Mouse (Mus musculus): ENCODE measurements around the gene Msln. TPM values are rescaled to one million over a fixed set of nuclear protein-coding genes. Genes with fewer than 3 reads are reported as not detected.

Gene Msln
- polyA plus RNA-seq (2012): not detected in 2 replicates

GRCm38 (mm10) chr17:25754241-25754640 lies at the start of gene Msln:
Gene Msln, minus strand, starts transcription at chr17:25754378.

GRCm38 (mm10) chr17:25796951-25797369 lies 42.8 kb upstream of the Msln start, which contains the start of gene Metrn:
Gene Metrn, minus strand, starts transcription at chr17:25797136.

DNA sequence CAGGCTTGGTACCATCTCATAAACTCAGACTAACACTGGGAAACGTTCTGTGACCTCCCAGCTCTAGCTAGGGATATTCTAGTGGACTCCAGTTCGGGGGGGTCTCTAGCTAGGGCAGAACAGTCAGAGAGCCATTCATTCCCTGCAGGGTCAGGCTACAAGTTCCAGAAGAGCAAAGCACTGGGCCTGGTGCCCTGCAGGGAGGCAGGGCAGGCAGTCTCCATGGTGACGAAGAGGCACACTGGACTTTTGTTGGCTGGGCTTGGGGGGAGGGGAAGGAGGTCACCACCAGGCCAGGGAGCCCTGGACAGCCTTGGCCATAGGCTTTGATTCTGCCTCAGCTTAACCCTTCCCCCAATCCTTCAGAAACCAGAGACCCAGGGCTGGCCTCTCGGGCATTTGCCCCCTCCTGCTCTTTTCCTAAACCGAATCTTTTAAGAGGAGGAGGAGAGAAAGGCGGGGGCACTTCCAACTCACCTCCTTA lies 41.5 kb upstream of the Msln start, which contains the start of gene AC134908.4:
Gene AC134908.4 (minus strand): TSS at position 51 of the 484 bp plus-strand sequence.

GRCm38 (mm10) chr17:25792615-25793014 lies 38.4 kb upstream of the Msln start, which contains the start of gene Fam173a:
Gene Fam173a, minus strand, starts transcription at chr17:25792901.

DNA sequence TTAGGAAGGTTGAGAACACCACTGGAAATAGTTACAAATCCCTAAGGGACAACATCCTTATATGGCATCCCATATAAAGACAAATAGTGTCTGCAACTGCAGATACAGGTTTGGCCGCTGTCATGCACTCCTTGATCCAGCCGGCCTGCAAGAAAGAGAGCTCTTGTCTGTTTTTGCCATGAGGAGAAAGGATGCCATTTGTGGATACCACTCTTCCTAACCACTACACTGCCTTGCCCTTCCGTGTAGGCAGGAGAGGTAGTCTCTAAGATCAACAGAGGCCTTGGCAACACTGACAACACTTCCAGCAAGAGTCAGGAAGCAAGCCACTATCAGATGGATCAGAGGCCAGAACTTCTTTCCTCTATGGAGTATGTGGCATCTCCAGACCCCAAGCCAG lies 32.1 kb upstream of the Msln start, which contains the start of gene Ccdc78:
Gene Ccdc78 (plus strand): TSS at position 301 of the 400 bp plus-strand sequence.

GRCm38 (mm10) chr17:25785281-25785745 lies 31.1 kb upstream of the Msln start, which contains the start of gene Haghl:
Gene Haghl, minus strand, starts transcription at chr17:25785673.

DNA sequence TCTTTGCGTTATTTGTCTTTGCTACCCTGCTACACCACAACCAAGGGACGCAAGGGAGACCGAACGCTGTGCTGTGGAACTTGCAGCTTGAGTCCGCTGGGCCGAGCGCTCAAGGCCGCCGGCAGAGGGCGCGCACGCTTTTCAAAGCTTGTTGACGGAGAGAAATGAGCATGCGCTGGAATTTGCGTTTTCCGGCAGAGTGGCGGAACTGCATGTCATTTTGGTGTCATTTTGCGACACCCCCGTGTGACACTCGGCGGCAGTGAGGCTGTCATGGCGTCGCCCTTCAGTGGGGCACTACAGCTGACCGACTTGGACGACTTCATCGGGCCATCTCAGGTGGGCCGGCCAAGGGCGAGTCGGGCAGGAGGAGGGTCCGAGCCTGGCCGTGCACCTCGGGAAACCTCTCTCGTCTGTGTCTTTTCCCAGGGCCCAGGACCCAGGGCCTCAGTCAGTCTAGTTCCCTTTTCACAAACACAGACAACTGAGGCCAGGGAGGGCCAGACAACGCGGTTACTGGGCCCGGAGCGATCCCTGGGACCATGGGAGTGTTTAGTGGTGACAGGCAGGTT lies 19.5 kb upstream of the Msln start, which contains the start of gene Narfl:
Gene Narfl (plus strand): TSS at position 228 of the 572 bp plus-strand sequence.

GRCm38 (mm10) chr17:25735745-25736144 lies 18.4 kb downstream of the Msln start, which contains the start of gene Mslnl:
Gene Mslnl, plus strand, starts transcription at chr17:25736042.

DNA sequence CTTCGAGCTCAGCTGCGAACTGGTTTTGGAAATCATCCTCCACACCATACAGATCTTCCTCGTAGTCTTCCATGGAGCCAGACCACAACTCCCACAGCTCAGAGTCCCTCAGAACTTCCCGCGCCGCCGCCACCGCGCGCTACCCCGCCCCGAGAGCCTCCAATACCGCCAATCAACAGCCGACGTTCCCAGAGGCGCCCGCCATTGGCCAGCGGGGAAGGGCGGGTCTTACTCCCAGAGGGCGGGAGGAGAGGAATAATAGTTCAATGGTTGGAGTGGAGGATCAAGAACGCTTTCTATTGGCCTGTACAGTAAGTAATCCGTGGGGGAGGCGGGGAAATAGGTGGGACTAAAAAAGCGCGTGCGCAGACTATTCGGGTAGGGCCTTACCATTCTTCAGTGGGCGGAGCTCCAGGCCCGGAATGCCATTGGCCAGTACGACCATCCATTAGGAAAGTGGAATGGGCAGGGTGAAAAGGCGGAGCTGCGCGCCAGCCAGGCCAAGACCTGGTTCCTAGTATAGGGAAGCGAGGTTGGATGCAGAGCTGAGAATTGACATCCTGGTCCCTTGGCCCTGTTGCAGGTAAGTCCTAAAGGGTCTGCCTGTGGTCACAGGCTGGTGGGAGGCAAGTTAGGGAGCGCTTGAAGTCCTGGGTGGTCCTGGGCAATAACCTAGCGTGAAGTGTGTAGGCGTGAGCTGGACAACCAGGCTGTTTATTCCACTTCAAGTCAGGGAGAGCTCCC lies 26.7 kb downstream of the Msln start, which contains the start of the genes Chtf18 and Rpusd1:
Gene Chtf18 (minus strand): TSS at position 155 of the 744 bp plus-strand sequence.
Gene Rpusd1 (plus strand): TSS at position 406 of the 744 bp plus-strand sequence.

GRCm38 (mm10) chr17:25716711-25717637 lies 37.2 kb downstream of the Msln start, which contains the start of gene Gng13:
Gene Gng13, plus strand, starts transcription at chr17:25717171.

Other genes with a start within 250 kb of the Msln start
- 0.63 and 1.7 TPM in 2 replicates for gene Sox8, start 183.7 kb downstream of the Msln start, polyA plus RNA-seq (2012)
- 37.2 and 46.2 TPM in 2 replicates for gene Lmf1, start 175.3 kb downstream of the Msln start, polyA plus RNA-seq (2012)
- gene Gng13, start 37.2 kb downstream of the Msln start, polyA plus RNA-seq (2012): not detected in 2 replicates
- 62.0 and 75.4 TPM in 2 replicates for gene Chtf18, start 27.0 kb downstream of the Msln start, polyA plus RNA-seq (2012)
- 29.2 and 34.8 TPM in 2 replicates for gene Rpusd1, start 26.7 kb downstream of the Msln start, polyA plus RNA-seq (2012)
- gene Mslnl, start 18.3 kb downstream of the Msln start, polyA plus RNA-seq (2012): 0.04 TPM in 1 of 2 replicates, not detected in the other
- 19.6 and 19.7 TPM in 2 replicates for gene Narfl, start 19.4 kb upstream of the Msln start, polyA plus RNA-seq (2012)
- 28.8 and 33.6 TPM in 2 replicates for gene Haghl, start 31.3 kb upstream of the Msln start, polyA plus RNA-seq (2012)
- gene Ccdc78, start 32.2 kb upstream of the Msln start, polyA plus RNA-seq (2012): 0.11 TPM in 1 of 2 replicates, not detected in the other
- gene Fam173a, start 38.5 kb upstream of the Msln start, polyA plus RNA-seq (2012): 40.2 and 41.6 TPM in 2 replicates
- gene AC134908.4, start 41.3 kb upstream of the Msln start, polyA plus RNA-seq (2012): not detected in 2 replicates
- 132 and 135 TPM in 2 replicates for gene Metrn, start 42.8 kb upstream of the Msln start, polyA plus RNA-seq (2012)
- gene Fbxl16, start 54.7 kb upstream of the Msln start, polyA plus RNA-seq (2012): 0.12 and 0.13 TPM in 2 replicates
- gene Wdr24, start 69.2 kb upstream of the Msln start, polyA plus RNA-seq (2012): 8.2 and 8.6 TPM in 2 replicates
- 9.7 and 11.1 TPM in 2 replicates for gene Jmjd8, start 74.5 kb upstream of the Msln start, polyA plus RNA-seq (2012)
- gene Stub1, start 79.0 kb upstream of the Msln start, polyA plus RNA-seq (2012): 153 and 162 TPM in 2 replicates
- 2.0 and 2.5 TPM in 2 replicates for gene Rhbdl1, start 82.9 kb upstream of the Msln start, polyA plus RNA-seq (2012)
- 9.8 and 11.1 TPM in 2 replicates for gene Gm20683, start 87.4 kb upstream of the Msln start, polyA plus RNA-seq (2012)
- gene Rhot2, start 90.5 kb upstream of the Msln start, polyA plus RNA-seq (2012): 116 and 144 TPM in 2 replicates
- 25.5 and 31.2 TPM in 2 replicates for gene Wdr90, start 107.1 kb upstream of the Msln start, polyA plus RNA-seq (2012)
- 137 and 165 TPM in 2 replicates for gene Mcrip2, start 114.4 kb upstream of the Msln start, polyA plus RNA-seq (2012)
- gene Mettl26, start 120.7 kb upstream of the Msln start, polyA plus RNA-seq (2012): 49.6 and 51.3 TPM in 2 replicates
- 3.7 and 7.4 TPM in 2 replicates for gene Wfikkn1, start 126.5 kb upstream of the Msln start, polyA plus RNA-seq (2012)
- 11.1 and 12.9 TPM in 2 replicates for gene Rab40c, start 165.3 kb upstream of the Msln start, polyA plus RNA-seq (2012)
- 135 and 143 TPM in 2 replicates for gene Pigq, start 190.6 kb upstream of the Msln start, polyA plus RNA-seq (2012)
- gene Nhlrc4, start 190.6 kb upstream of the Msln start, polyA plus RNA-seq (2012): 0.50 TPM in 1 of 2 replicates, not detected in the other
- gene A930017K11Rik, start 198.2 kb upstream of the Msln start, polyA plus RNA-seq (2012): 0.02 and 0.04 TPM in 2 replicates
- gene Capn15, start 231.4 kb upstream of the Msln start, polyA plus RNA-seq (2012): 46.0 and 55.2 TPM in 2 replicates

All from megakaryocyte-erythroid progenitor cell, adult 5 weeks (primary cell).